Mouse (Mus musculus): ENCODE measurements at regions not wholly inside any gene's neighbourhood (a gene's known extent, or its start where the extent isn't known, plus 50 kb on each side); places are given as distances from the start of the nearest gene placed in this dataset.

DNA sequence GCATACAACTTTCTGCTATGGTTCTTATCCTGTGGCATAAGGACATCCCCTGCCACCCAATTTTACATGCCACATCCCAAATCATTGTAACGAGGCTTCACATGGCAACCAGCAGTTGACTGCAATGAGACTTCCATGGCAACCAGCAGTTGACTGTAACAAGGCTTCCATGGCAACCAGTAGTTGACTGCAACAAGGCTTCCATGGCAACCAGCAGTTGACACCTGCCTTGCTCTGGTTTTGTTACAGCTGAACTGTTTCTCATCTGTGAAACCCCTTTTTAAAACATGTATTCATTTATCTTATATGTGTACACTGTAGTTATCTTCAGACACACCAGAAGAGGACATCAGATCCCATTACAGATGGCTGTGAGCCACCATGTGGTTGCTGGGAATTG is 100.7 kb upstream of the Adgrf1 start:
- H3K4me3 ChIP-seq, result no peak overlapping the region
- peaks cover 10% of the 10 kb centered on the region; the same call in 1 of the 2 replicates for H3K27me3 ChIP-seq (replicated peaks)
- H3K9me3 ChIP-seq, result no peaks in the 10 kb centered on the region
- no peak overlapping the region for H3K27ac ChIP-seq (replicated peaks)
- H3K36me3 ChIP-seq, result no peaks in the 10 kb centered on the region
- no peak overlapping the region for H3K4me2 ChIP-seq
- H3K4me1 ChIP-seq, result peaks cover 6% of the 10 kb centered on the region; the same call in 1 of the 2 replicates
- no peak for ATAC-seq (ENCODE audit: extremely low read depth, insufficient number of reproducible peaks, low FRiP score, low TSS enrichment)
- no peak overlapping the region for H3K9ac ChIP-seq
- WGBS, result 83% methylated on average over 1 of the region's 1 CpGs

DNA sequence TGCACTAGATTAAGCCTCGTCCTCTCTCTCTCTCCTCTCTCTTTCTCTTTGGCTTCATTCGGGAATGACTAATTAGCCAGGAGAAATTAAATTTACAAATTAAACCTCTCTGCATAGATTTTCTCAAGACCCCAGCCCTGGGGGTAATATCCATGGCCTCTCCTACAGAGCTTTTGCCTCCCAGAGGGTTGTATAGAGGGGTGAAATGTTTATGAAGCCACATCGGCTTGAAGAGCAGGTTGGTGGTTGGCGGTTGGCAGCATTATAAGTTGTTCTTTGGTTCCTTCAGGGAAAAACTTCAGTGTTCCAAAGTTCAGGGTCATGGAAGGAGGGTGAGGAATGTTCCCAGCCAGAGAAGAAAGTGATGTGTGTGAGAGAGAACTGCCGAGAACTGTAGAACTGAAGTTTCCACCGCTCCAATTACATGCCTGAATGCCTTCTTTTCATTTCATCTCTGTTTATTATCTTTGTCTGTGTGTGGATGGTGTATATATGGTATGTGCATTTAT is 97.4 kb upstream of the Adgrf1 start:
- peaks cover 6% of the 10 kb centered on the region; the same call in 1 of the 2 replicates for H3K4me1 ChIP-seq
- no peak overlapping the region for H3K9ac ChIP-seq
- H3K27me3 ChIP-seq (replicated peaks), result peaks cover 2% of the 10 kb centered on the region; the same call in 1 of the 2 replicates
- no peaks in the 10 kb centered on the region for H3K9me3 ChIP-seq
- no peak overlapping the region for H3K4me3 ChIP-seq
- WGBS, result 75% methylated on average over 6 of the region's 6 CpGs
- H3K36me3 ChIP-seq, result no peaks in the 10 kb centered on the region
- no peak overlapping the region for H3K27ac ChIP-seq (replicated peaks)
- no peak for ATAC-seq (ENCODE audit: extremely low read depth, insufficient number of reproducible peaks, low FRiP score, low TSS enrichment)
- H3K4me2 ChIP-seq, result no peak overlapping the region

GRCm38 (mm10) chr17:43174860-43175259 is 95.3 kb upstream of the Adgrf1 start:
- H3K4me2 ChIP-seq, result no peak overlapping the region
- no peak overlapping the region for H3K27ac ChIP-seq (replicated peaks)
- no peak overlapping the region for H3K4me3 ChIP-seq
- WGBS, result 67% methylated on average over 1 of the region's 1 CpGs
- H3K4me1 ChIP-seq, result no peaks in the 10 kb centered on the region
- H3K27me3 ChIP-seq (replicated peaks), result no peaks in the 10 kb centered on the region; the same call in 1 of the 2 replicates
- no peak for ATAC-seq (ENCODE audit: extremely low read depth, insufficient number of reproducible peaks, low FRiP score, low TSS enrichment)
- H3K9ac ChIP-seq, result no peak overlapping the region
- no peaks in the 10 kb centered on the region for H3K9me3 ChIP-seq
- no peaks in the 10 kb centered on the region for H3K36me3 ChIP-seq

DNA sequence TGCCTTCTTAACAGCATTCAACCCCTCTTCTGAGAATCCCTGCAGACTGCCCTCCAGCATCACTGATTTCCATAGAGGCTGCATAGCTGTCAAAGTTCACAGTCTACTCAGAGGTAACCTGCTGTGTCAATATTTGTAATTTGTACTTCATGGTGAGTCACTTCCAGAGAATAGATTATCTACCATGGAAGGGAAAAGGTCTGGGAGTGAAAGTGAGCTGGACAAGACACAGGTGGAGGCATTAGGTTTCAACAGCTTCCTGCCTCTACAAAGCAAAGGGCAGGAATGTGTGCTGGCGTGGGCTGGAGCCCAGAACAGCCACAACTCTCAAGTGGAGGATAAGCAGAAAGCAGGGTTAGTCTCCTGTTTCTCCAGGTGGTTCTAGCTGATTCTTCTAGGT is 92.9 kb upstream of the Adgrf1 start:
- H3K27me3 ChIP-seq (replicated peaks), result no peaks in the 10 kb centered on the region
- H3K36me3 ChIP-seq, result no peaks in the 10 kb centered on the region
- H3K4me1 ChIP-seq, result no peaks in the 10 kb centered on the region
- no peak overlapping the region for H3K27ac ChIP-seq (replicated peaks)
- H3K9me3 ChIP-seq, result no peaks in the 10 kb centered on the region
- no peak for ATAC-seq (ENCODE audit: extremely low read depth, insufficient number of reproducible peaks, low FRiP score, low TSS enrichment)
- H3K4me2 ChIP-seq, result no peak overlapping the region
- 14% methylated on average over 1 of the region's 1 CpGs for WGBS
- H3K9ac ChIP-seq, result no peak overlapping the region
- no peak overlapping the region for H3K4me3 ChIP-seq

DNA sequence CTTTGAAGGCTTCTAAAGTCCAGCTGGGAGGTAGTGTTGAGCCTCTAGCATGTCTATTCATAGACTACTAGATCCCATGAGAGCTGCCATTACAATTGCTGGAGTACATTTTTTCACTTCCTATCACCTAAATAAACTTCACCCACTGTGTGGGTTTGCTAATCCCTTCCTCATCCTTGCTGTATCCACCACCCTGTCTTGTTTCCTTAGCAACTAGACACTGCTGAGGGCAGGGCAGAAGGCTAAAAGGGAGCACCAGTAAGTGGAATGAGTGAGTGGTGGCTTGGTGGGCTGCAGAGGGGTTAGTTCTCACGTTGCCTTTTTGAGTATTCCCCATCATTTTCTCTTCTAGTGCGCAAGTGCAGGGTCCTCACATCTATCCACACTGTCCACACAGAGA is 80.1 kb upstream of the Adgrf1 start:
- Histone ChIP-seq H3K4me3 (no peak overlapping the region), H3K27ac (replicated peaks) (no peak overlapping the region), H3K9ac (no peak overlapping the region), H3K4me1 (no peaks in the 10 kb centered on the region), H3K36me3 (no peaks in the 10 kb centered on the region), H3K4me2 (no peak overlapping the region), H3K27me3 (replicated peaks) (no peaks in the 10 kb centered on the region), H3K9me3 (0 out of 2 replicates have a peak, but pooled peaks cover 3% of the 10 kb centered on the region)
- 57% methylated on average over 2 of the region's 2 CpGs for WGBS
- no peak for ATAC-seq (ENCODE audit: extremely low read depth, insufficient number of reproducible peaks, low FRiP score, low TSS enrichment)

GRCm38 (mm10) chr17:43190853-43191485 is 79.2 kb upstream of the Adgrf1 start:
- ATAC-seq (ENCODE audit: extremely low read depth, insufficient number of reproducible peaks, low FRiP score, low TSS enrichment), result no peak
- H3K4me3 ChIP-seq, result no peak overlapping the region
- H3K9ac ChIP-seq, result no peak overlapping the region
- WGBS, result 52% methylated on average over 3 of the region's 3 CpGs
- no peak overlapping the region for H3K4me2 ChIP-seq
- no peaks in the 10 kb centered on the region for H3K4me1 ChIP-seq
- H3K9me3 ChIP-seq, result 0 out of 2 replicates have a peak, but pooled peaks cover 3% of the 10 kb centered on the region
- H3K27ac ChIP-seq (replicated peaks), result no peak overlapping the region
- H3K27me3 ChIP-seq (replicated peaks), result no peaks in the 10 kb centered on the region
- no peaks in the 10 kb centered on the region for H3K36me3 ChIP-seq

DNA sequence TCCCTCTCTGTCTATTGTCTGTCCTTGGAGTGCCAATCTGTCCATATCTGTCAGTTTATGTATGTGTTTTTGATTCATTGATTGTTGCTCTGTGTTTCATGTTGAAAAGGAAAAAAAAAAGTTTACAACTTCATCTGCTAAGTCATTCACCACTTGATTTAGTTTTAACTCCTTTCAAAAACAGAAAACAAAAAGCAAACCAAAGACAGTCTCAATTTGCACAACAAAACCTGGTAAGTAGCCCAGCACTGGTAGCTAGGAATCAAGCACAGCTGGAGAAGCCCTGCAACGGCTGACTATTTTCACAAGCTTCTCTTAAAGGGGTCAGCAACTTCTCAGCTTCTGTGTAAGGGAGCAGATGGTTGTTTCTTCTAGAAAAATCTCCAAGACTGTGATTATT is 72.9 kb upstream of the Adgrf1 start:
- no peaks in the 10 kb centered on the region for H3K27me3 ChIP-seq (replicated peaks)
- H3K27ac ChIP-seq (replicated peaks), result no peak overlapping the region
- no peaks in the 10 kb centered on the region for H3K4me1 ChIP-seq
- ATAC-seq (ENCODE audit: extremely low read depth, insufficient number of reproducible peaks, low FRiP score, low TSS enrichment), result no peak
- H3K4me3 ChIP-seq, result no peak overlapping the region
- no peak overlapping the region for H3K4me2 ChIP-seq
- H3K36me3 ChIP-seq, result no peaks in the 10 kb centered on the region
- WGBS, result 48% methylated on average over 1 of the region's 1 CpGs
- peaks cover 8% of the 10 kb centered on the region; the same call in 1 of the 2 replicates for H3K9me3 ChIP-seq
- no peak overlapping the region for H3K9ac ChIP-seq

DNA sequence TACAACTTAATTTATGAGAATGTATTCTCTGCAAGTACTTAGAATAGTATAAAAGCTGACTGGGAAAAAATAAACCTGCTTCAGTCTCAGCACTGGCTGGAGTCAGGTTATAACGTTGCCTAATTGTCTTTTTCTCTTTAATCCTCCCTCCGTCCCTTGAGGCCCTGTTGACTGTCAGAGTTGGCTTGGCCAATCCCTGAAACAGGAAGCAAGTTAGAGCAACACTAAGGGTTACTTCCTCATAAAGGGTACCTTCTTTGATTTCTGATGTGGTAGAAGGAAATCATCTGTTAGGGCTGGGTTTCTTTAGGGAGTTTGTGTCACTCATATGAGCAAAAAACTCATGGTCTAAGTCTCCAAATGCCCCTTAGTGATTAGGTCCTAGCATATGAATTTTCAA is 69.3 kb upstream of the Adgrf1 start:
- WGBS, result 59% methylated on average over 2 of the region's 2 CpGs
- Histone ChIP-seq H3K27ac (replicated peaks) (no peak overlapping the region), H3K9me3 (peaks cover 5% of the 10 kb centered on the region; the same call in 1 of the 2 replicates), H3K9ac (no peak overlapping the region), H3K27me3 (replicated peaks) (no peaks in the 10 kb centered on the region), H3K4me3 (no peak overlapping the region), H3K4me1 (no peaks in the 10 kb centered on the region), H3K36me3 (no peaks in the 10 kb centered on the region), H3K4me2 (no peak overlapping the region)
- ATAC-seq (ENCODE audit: extremely low read depth, insufficient number of reproducible peaks, low FRiP score, low TSS enrichment), result no peak

DNA sequence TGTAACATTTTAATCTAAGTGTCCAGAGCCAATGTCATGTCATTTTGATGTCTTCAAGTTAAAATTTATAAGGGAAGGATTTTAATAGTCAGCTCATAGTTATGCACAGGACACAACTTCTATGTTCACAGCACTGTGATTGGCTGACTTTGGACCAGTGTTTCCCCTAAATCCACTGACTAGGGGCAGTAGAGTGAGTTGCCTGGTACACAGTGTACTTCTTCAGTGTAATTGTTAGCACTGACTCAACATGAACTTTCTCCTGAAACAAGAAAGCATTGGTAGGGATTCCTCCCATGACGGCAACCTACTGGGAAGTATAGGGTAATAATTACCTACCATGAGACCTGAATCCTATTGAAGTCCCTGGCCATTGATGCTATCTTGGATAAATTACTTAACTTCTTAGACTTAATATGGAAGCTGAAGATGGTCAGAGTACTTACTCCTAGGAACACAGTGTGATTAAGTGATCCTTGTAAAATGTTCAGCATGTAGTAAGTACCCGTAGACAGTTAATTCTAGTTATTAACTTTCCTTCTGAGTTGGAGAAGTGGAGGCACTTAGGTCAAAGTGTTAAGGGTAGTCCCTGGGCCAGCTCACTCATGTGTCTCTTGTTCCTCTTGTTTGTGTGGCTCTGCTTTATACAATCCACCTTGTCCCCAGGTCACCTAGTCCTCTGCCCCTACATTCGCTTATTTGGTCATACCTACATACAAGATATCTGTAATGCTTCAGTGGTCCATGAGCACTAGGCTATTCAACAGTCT is 63.2 kb upstream of the Adgrf1 start:
- H3K9ac ChIP-seq, result no peak overlapping the region
- no peak overlapping the region for H3K27ac ChIP-seq (replicated peaks)
- no peak overlapping the region for H3K4me3 ChIP-seq
- H3K4me1 ChIP-seq, result no peaks in the 10 kb centered on the region
- no peaks in the 10 kb centered on the region for H3K36me3 ChIP-seq
- peaks cover 2% of the 10 kb centered on the region; the same call in 1 of the 2 replicates for H3K9me3 ChIP-seq
- H3K27me3 ChIP-seq (replicated peaks), result no peaks in the 10 kb centered on the region
- H3K4me2 ChIP-seq, result no peak overlapping the region
- WGBS, result 94% methylated on average over 3 of the region's 3 CpGs
- ATAC-seq (ENCODE audit: extremely low read depth, insufficient number of reproducible peaks, low FRiP score, low TSS enrichment), result no peak

DNA sequence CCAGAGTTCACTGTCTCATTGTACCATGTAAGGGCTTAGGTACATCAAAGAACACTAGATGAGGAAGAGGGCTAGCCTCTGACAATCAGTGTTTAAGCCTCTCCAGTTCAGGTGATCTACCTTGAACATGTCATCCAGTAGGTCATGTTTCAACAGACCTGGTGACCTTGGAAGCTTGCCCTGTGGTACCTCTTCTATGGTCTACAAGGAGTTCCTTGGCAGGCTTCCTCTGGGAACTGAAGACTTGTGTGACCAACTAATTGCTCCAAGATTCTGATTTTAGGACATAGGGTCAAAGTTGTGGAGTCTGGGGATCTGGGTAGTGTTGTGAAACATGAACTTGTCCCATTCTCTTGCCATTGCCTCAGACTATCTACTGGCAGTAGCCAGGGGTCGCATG is 60.4 kb upstream of the Adgrf1 start:
- no peak overlapping the region for H3K4me2 ChIP-seq
- WGBS, result 76% methylated on average over 1 of the region's 1 CpGs
- no peaks in the 10 kb centered on the region for H3K36me3 ChIP-seq
- H3K9me3 ChIP-seq, result no peaks in the 10 kb centered on the region
- no peaks in the 10 kb centered on the region for H3K4me1 ChIP-seq
- no peak overlapping the region for H3K27ac ChIP-seq (replicated peaks)
- no peak for ATAC-seq (ENCODE audit: extremely low read depth, insufficient number of reproducible peaks, low FRiP score, low TSS enrichment)
- no peak overlapping the region for H3K4me3 ChIP-seq
- no peaks in the 10 kb centered on the region for H3K27me3 ChIP-seq (replicated peaks)
- H3K9ac ChIP-seq, result no peak overlapping the region

DNA sequence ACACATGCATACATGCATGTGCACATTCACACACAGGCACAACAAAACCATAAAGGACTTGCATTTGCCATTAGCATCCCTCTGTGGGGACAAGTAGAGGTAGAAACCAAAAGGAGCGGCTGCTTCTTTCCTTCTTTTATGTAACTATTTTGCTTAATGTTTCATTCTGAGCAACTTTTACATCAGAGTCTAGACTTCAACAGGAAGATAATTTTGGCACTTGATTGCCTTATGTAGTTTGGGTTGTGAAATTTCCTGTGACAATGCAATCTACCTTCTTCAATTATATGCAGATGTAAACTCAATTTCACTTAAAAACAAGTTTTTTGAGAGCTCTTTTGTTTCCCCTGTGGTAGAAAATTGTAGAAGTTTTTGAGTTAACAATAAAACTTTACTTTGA is 56.1 kb upstream of the Adgrf1 start:
- H3K36me3 ChIP-seq, result no peaks in the 10 kb centered on the region
- no peaks in the 10 kb centered on the region for H3K27me3 ChIP-seq (replicated peaks)
- 91% methylated on average over 1 of the region's 1 CpGs for WGBS
- H3K4me2 ChIP-seq, result no peak overlapping the region
- ATAC-seq (ENCODE audit: extremely low read depth, insufficient number of reproducible peaks, low FRiP score, low TSS enrichment), result no peak
- no peaks in the 10 kb centered on the region for H3K9me3 ChIP-seq
- H3K9ac ChIP-seq, result no peak overlapping the region
- H3K4me1 ChIP-seq, result no peaks in the 10 kb centered on the region
- H3K27ac ChIP-seq (replicated peaks), result no peak overlapping the region
- no peak overlapping the region for H3K4me3 ChIP-seq

All from heart, embryonic 13.5 days (tissue).